Mouse (Mus musculus) megakaryocyte-erythroid progenitor cell, adult 5-6 weeks (primary cell): ENCODE measurements at regions not wholly inside any gene's neighbourhood (a gene's known extent, or its start where the extent isn't known, plus 50 kb on each side); places are given as distances from the start of the nearest gene placed in this dataset.

Experiments
- ATAC-seq: replicated peaks from 2 replicates; pipeline ENCODE4 v1.8.0; 2016; ENCODE audit warnings: mild to moderate bottlenecking, inconsistent platforms; ENCODE audit not compliant: severe bottlenecking, poor library complexity, low FRiP score, low TSS enrichment

GRCm38 (mm10) chr13:101238860-101239259 is 405.6 kb upstream of the Slc30a5 start:
- ATAC-seq, result no peak

GRCm38 (mm10) chr13:101237035-101237434 is 403.8 kb upstream of the Slc30a5 start:
- no peak for ATAC-seq

- no peak for ATAC-seq
Observed at GRCm38 (mm10) chr13:101235846-101236245, 402.6 kb upstream of the Slc30a5 start.

- ATAC-seq, result no peak
Observed at GRCm38 (mm10) chr13:101235110-101235509, 401.9 kb upstream of the Slc30a5 start.

- no peak for ATAC-seq
Observed at GRCm38 (mm10) chr13:101234550-101234949, 401.3 kb upstream of the Slc30a5 start.

GRCm38 (mm10) chr13:101233843-101234281 is 400.6 kb upstream of the Slc30a5 start:
- ATAC-seq, result no peak

- no peak for ATAC-seq
Observed at GRCm38 (mm10) chr13:101233181-101233842, 400.1 kb upstream of the Slc30a5 start.

- no peak for ATAC-seq
Observed at GRCm38 (mm10) chr13:101229861-101230260, 396.6 kb upstream of the Slc30a5 start.

- no peak for ATAC-seq
Observed at GRCm38 (mm10) chr13:101225366-101225765, 392.1 kb upstream of the Slc30a5 start.

- ATAC-seq, result no peak
Observed at GRCm38 (mm10) chr13:101221331-101222043, 388.3 kb upstream of the Slc30a5 start.

- no peak for ATAC-seq
Observed at GRCm38 (mm10) chr13:101219568-101219967, 386.3 kb upstream of the Slc30a5 start.

- no peak for ATAC-seq
Observed at GRCm38 (mm10) chr13:101216897-101217480, 383.8 kb upstream of the Slc30a5 start.

GRCm38 (mm10) chr13:101216421-101216820 is 383.2 kb upstream of the Slc30a5 start:
- no peak for ATAC-seq

GRCm38 (mm10) chr13:101215792-101216221 is 382.6 kb upstream of the Slc30a5 start:
- no peak for ATAC-seq

- ATAC-seq, result no peak
Observed at GRCm38 (mm10) chr13:101215131-101215641, 382.0 kb upstream of the Slc30a5 start.

GRCm38 (mm10) chr13:101214094-101214493 is 380.9 kb upstream of the Slc30a5 start:
- no peak for ATAC-seq

GRCm38 (mm10) chr13:101213121-101213916 is 380.1 kb upstream of the Slc30a5 start:
- ATAC-seq, result no peak

- ATAC-seq, result no peak
Observed at GRCm38 (mm10) chr13:101212341-101212895, 379.2 kb upstream of the Slc30a5 start.

GRCm38 (mm10) chr13:101208788-101209187 is 375.6 kb upstream of the Slc30a5 start:
- no peak for ATAC-seq
